Mouse (Mus musculus): Measurements from ENCODE around the gene Jsrp1. TPM values are rescaled to one million over a fixed set of nuclear protein-coding genes. Genes with fewer than 3 reads are reported as not detected.

Jsrp1 gene
- total RNA-seq, 2 experiments from 2014 or later: 387 to 405 TPM

GRCm38 (mm10) chr10:80796307-80796848 is 16.9 kb downstream of the Jsrp1 start:
- no peak for DNase-seq
- intact Hi-C loops (cut with DNase I): no loop called here

- intact Hi-C loops (cut with DNase I): no loop called here
- DNase-seq: no peak
Observed at GRCm38 (mm10) chr10:80794750-80795149, 18.5 kb downstream of the Jsrp1 start.

GRCm38 (mm10) chr10:80793803-80794202 is 19.5 kb downstream of the Jsrp1 start:
- no peak for DNase-seq
- intact Hi-C loops (cut with DNase I): no loop called here

- no peak for DNase-seq
- intact Hi-C loops (cut with DNase I): no loop called here
Observed at GRCm38 (mm10) chr10:80793033-80793784, 20.1 kb downstream of the Jsrp1 start.

- intact Hi-C loops (cut with DNase I): no loop called here
- DNase-seq: no peak
Observed at GRCm38 (mm10) chr10:80792175-80793032, 20.9 kb downstream of the Jsrp1 start.

- intact Hi-C loops (cut with DNase I): no loop called here
- no peak for DNase-seq
Observed at GRCm38 (mm10) chr10:80791476-80792174, 21.7 kb downstream of the Jsrp1 start.

- intact Hi-C loops (cut with DNase I): no loop called here
- no peak for DNase-seq
Observed at GRCm38 (mm10) chr10:80790761-80791404, 22.4 kb downstream of the Jsrp1 start.

GRCm38 (mm10) chr10:80787517-80787916 is 25.8 kb downstream of the Jsrp1 start:
- no peak for DNase-seq
- intact Hi-C loops (cut with DNase I): no loop called here

GRCm38 (mm10) chr10:80785963-80786362 is 27.3 kb downstream of the Jsrp1 start:
- intact Hi-C loops (cut with DNase I): no loop called here
- no peak for DNase-seq

- DNase-seq: no peak
- intact Hi-C loops (cut with DNase I): loop anchor here (5.0 kb wide), 1 partner anchor 38 kb away; no protein-coding TSS in a partner anchor
Observed at GRCm38 (mm10) chr10:80784871-80785270, 28.4 kb downstream of the Jsrp1 start.

GRCm38 (mm10) chr10:80784302-80784701 is 29.0 kb downstream of the Jsrp1 start:
- no peak for DNase-seq
- intact Hi-C loops (cut with DNase I): loop anchor here (5.0 kb wide), 1 partner anchor 37 kb away; no protein-coding TSS in a partner anchor

- intact Hi-C loops (cut with DNase I): no loop called here
- DNase-seq: no peak
Observed at GRCm38 (mm10) chr10:80779565-80779964, 33.7 kb downstream of the Jsrp1 start.

GRCm38 (mm10) chr10:80777123-80777522 is 36.2 kb downstream of the Jsrp1 start:
- intact Hi-C loops (cut with DNase I): no loop called here
- no peak for DNase-seq

GRCm38 (mm10) chr10:80776358-80776869 is 36.9 kb downstream of the Jsrp1 start:
- DNase-seq: no peak
- intact Hi-C loops (cut with DNase I): no loop called here

- no peak for DNase-seq
- intact Hi-C loops (cut with DNase I): loop anchor here (2.0 kb wide), 1 partner anchor 17 kb away; no protein-coding TSS in a partner anchor
Observed at GRCm38 (mm10) chr10:80775731-80776130, 37.6 kb downstream of the Jsrp1 start.

GRCm38 (mm10) chr10:80774981-80775380 is 38.3 kb downstream of the Jsrp1 start:
- intact Hi-C loops (cut with DNase I): loop anchor here (2.0 kb wide), 1 partner anchor 16 kb away; no protein-coding TSS in a partner anchor

GRCm38 (mm10) chr10:80774549-80774948 is 38.7 kb downstream of the Jsrp1 start:
- intact Hi-C loops (cut with DNase I): loop anchor here (2.0 kb wide), 1 partner anchor 16 kb away; no protein-coding TSS in a partner anchor
- DNase-seq: peak; percentile 70 to 79

More at GRCm38 (mm10) chr10:80774981-80775380, 38.3 kb downstream of the Jsrp1 start:
- DNase-seq: no peak

GRCm38 (mm10) chr10:80773816-80774215 is 39.5 kb downstream of the Jsrp1 start:
- DNase-seq: no peak
- intact Hi-C loops (cut with DNase I): loop anchor here (2.0 kb wide), 1 partner anchor 15 kb away; no protein-coding TSS in a partner anchor

GRCm38 (mm10) chr10:80768365-80768764 is 44.9 kb downstream of the Jsrp1 start:
- DNase-seq: no peak
- intact Hi-C loops (cut with DNase I): no loop called here
